Mouse (Mus musculus): Measurements from ENCODE around the gene Ttc19. TPM values are rescaled to one million over a fixed set of nuclear protein-coding genes. Genes with fewer than 3 reads are reported as not detected.

Gene Ttc19
- 4.3 and 9.1 TPM in 2 replicates for total RNA-seq (2023)

DNA sequence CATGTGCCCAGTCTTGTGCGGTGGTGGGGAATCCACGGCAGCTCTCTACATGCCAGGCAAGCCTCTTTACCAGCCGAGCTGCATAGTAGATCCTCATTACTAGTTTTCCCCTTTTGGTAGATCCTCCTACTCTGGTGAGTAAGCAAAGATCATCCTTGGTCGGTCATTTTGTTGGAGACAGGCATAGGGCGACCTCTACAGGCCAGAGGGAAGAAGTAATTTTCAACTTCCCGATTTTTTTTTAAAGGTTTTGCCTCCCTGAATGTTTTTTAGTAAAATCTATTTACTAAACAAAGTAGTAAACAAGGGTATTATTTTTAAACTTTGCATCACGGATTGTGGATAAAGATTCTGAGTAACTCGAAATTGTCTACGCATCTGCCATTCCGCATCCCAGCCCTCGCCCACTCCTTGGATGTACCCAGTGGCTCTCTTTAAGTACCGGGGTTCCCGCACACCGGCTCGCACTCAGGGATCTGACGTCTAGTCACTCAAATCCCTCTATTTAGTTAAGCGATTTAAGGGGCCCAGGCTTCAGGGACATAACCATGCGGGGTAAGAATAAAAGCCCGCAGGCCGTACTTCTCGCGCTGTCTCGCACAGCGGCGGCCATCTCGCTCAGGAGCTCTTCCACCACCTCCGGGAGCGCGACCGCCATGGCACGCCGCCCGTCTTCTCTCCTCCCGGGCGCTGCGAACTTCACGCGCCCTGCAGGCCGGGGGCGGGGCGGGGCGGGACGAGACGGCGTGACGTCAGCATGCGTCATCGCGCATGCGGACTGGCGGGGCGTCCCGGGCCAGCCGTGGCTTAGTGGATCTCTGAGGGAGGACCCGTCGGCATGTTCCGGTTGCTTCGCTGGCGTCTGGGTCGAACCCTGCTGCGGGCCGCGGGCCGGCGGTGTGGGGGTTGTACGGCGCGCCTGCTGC, at the start of gene Ttc19, which contains the start of gene Zswim7:
Gene Ttc19 (plus strand): TSS at position 799 of the 926 bp plus-strand sequence.
Gene Zswim7 (minus strand): TSS at position 701 of the 926 bp plus-strand sequence.

DNA sequence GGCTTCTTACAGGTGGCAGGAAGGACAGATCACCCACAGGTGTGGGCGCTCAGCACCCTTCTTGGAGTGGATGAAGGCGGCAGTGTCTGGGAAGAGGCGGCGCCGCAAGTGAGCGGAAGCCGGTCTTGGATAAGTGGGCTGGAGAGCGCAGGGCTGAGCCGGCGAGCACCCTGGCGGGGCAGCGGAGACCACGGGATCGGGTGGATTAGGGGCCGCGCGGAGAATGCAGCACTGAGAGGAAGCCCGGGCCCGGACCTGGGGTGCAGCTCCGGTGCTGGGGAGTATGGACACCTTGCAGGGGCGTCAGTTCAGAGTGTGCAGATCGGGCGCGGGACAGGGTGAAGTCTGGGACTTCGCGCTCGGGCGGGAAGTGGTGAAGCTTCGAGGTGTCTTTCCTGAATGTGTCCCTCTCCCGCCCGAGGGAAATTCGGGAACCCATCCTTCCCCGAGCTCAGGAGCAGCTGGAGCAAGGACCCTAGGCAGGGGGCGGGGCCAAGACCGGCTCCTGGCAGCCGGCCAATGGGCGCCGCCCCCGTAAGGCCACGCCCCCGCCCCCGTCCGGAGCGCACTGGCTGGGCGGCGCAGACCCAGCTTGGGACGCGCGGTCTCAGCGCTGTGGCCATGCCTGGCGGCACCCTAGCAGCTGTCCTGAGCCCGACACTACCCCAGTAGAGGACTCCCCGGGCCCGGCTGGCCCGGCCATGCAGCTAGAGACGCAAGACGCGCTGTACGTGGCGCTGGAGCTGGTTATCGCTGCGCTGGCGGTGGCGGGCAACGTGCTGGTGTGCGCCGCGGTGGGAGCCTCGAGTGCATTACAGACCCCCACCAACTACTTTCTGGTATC, 32.6 kb upstream of the Ttc19 start, which contains the start of gene Adora2b:
Gene Adora2b (plus strand): TSS at position 584 of the 844 bp plus-strand sequence.

Other genes with a start within 250 kb of the Ttc19 start
- 8.5 and 8.8 TPM in 2 replicates for gene Adora2b, start 32.5 kb upstream of the Ttc19 start, total RNA-seq (2023)
- gene Zswim7, start 98 bp upstream of the Ttc19 start, total RNA-seq (2023), result 6.8 and 8.7 TPM in 2 replicates
- 9.3 and 15.4 TPM in 2 replicates for gene Pigl, start 177.0 kb downstream of the Ttc19 start, total RNA-seq (2023)
- 411 and 502 TPM in 2 replicates for gene Ncor1, start 177.1 kb downstream of the Ttc19 start, total RNA-seq (2023)

Measured in neutrophil, adult 65 days (primary cell).